Mouse (Mus musculus) gonadal fat pad, adult 2 months (tissue): ENCODE data around the gene Twnk. TPM values are rescaled to one million over a fixed set of nuclear protein-coding genes. Genes with fewer than 3 reads are reported as not detected.

Experiments
- DNase-seq: peaks from one replicate; pipeline ENCODE4 v3.0.0-alpha.2; 2012; ENCODE audit warnings: low read depth
- polyA plus RNA-seq: library from polyadenylated mRNA; depleted of rRNA; stranded (reverse); fragments of >200 nt; gene quantifications from 2 replicates; pipeline ENCODE4 v1.2.3, GENCODE M21; 2012

Gene Twnk
- polyA plus RNA-seq, 1 experiment: 13.4 TPM

- no peak for DNase-seq
Observed at GRCm38 (mm10) chr19:45002301-45002700, 3.2 kb upstream of the Twnk start.

DNA sequence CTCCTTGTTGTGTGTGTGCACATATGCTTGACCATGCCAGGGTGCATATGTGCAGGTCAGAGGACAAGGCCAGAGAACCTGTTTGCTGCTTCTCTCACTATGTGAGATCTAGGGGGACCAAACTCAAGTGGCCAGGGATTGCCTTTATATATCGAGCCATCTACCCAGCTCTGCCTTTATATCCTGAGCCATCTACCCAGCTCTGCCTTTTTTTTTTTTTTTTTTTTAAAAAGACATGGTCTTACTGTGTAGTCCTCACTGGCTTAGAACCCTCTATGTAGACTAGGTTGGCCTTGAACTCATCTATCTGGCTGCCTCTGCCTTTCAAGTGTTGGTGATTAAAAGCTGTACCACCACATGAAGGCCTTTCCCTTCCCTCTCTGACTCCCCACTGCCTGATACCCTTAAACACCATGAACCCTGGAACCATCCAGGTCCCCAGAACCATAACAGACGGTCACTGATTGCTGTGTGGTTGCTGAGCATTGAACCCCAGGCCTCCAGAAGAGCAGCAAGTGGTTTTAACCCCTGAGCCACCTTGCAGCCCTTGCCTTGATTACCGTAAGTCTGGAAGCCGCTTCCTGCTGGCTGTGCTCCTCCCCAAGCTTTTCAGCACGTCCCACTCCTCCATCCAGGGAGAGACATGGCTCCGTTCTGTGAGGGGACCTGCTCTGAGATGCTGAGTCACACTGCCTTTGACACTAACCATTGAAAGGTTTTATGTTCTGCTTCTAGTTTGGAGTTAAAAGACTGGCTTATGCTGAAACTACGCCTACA is 1.5 kb upstream of the Twnk start:
- DNase-seq: no peak

DNA sequence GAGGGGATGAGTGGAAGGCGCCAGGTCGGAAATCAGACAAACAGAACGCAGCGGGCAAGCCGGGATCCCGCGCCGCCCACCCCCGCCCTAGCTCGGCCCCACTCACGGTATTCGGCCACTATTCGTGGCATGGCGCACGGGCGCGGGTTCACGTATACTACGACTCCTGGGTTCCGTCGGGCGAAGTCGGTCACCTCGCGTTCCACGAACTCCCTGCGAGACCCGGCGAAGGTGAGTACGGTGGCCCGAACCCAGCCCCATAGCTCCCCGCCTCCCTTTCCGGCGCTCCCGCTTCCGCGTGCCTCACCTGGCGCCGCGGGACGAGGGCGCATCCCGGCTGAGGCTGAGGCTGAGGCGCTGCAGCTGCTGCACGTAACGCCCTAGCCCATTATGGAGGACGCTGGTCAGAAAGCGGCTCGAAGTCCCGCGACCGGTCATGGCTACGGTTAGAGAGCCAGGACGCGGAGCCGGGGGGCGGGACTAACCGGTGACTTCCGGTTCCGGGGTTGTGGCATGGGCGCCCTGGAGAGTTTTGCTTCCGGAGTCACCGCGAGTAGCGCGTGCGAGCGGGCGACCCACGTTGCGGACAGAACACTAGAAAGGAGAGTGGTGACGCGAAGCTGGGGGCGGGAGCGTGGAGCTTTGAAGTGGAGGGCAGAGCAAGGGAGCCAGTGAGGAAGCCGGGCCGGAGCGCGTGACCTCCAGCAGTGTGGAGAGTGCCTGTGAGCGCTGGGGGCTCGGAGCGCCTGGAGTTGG is 672 bp downstream of the Twnk start, which contains the start of gene Mrpl43:
Gene Mrpl43 (minus strand): TSS at position 486 of the 756 bp plus-strand sequence.
- no peak for DNase-seq

DNA sequence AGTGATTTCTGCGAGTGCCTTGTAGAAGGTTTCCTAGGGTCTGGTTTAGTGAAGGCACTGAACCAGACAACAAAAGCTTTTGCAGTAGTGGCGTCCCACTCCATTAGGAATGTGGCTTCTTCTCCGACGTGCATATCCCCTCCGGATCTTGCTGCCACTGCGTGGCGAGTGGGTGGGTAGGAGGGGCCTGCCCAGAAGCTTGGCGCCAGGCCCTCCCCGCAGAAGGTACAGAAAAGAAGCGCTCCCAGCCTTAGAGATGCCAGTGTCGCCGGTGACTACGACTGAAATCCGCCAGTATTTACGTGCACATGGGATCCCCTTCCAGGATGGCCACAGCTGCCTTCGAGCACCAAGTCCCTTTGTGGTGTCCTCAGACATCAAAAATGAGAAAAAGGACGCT is 1.6 kb downstream of the Twnk start:
- DNase-seq: no peak

GRCm38 (mm10) chr19:45007425-45008191 is 2.1 kb downstream of the Twnk start:
- DNase-seq: no peak

DNA sequence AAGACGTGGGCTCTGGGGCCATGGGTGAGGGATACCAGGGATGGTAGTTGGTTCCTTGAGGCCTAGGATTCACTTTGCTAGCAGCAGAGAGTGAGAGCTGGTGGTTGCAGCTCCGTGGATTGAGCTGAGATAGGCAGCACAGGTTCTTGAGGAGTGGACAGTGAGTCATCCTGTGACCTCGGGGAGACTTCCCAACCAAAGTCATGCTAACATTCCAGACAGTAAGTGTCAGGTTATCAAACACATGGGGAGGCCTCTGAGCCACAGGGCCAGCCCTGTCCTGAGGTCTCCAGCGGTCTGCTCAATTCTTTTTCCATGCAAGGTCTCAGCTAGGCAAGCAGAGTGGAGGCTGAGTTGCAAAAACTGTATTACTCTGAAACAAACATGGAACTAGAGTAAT is 5.2 kb downstream of the Twnk start:
- no peak for DNase-seq

DNA sequence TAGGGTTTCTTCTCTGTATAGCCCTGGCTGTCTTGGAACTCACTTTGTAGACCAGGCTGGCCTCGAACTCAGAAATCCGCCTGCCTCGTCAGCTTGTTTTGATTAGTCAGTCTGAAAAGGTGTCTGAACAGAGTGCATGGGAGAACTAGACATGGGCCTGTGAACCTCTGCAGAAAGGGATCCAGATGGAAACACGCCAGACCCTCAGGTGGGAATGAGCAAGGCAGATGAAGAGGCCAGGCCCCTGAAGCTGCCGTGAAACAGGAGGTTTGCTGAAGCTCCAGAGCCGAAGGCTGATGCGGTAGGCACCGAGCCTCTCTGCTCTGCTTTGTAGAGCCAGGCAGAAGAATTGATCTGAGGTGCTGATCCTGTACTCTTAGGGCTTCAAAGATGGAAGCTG is 6.8 kb downstream of the Twnk start:
- no peak for DNase-seq

GRCm38 (mm10) chr19:45012636-45013035 is 7.2 kb downstream of the Twnk start:
- no peak for DNase-seq

DNA sequence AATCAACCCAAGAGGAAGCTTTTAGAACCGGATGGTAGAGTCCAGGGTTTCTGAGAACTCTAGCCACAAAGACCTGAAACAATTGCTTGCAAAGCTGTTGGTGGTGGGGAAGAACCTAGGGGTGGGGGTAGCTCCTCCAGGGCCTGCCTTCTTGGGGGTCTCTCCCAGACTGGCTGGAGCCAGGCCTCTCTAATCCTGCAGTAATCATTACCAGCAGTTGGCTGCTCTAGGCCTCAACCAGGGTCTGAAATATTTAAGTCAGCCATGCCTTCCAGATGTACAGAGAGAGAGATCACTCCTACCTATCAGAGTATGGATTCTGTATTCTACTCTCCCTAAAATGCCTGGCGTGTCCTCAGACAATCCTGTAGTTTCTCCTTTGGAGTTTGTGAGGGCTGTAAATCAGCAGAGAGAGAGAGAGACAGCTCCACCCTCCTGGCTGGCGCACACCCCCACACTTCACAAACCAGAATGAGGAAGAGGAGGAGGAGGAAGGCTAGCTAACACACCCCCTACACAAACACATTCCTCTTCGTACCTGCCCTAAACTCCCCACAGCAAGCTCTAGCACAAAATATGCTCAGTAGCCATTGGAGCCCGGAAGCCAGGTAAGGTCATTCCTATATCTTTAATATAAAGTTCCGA is 8.2 kb downstream of the Twnk start:
- DNase-seq: no peak

DNA sequence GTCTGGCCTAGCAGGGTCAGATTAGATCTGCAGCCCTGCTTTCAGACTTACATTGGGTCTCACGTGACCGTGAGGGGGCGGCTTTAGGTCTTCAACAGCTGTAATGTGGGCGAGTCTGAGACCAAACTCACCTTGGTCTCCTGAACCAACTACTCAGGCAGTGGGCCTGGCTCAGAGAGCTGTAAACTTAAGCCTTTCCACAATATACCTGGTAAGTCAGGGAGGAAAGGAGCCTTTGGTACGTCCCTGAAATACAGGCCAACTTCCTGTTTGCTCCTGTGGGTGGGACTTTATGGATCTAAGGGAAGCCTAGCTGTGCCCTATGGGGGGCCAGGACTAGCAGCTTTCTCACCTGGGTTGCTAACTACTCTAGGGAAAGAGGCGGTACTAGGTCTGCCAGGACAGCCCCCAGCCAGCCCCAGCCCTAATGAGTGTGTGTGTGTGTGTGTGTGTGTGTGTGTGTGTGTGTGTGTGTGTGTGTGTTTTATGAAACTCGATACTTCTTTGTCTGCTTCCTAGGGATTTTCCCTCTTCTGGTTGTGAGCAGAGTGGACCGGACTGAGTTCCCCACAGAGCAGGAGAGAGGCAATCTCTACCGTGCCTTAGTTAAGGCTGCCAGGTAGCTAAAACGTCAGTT is 9.0 kb downstream of the Twnk start, which contains the start of gene Lzts2:
Gene Lzts2 (plus strand): TSS at position 80 of the 637 bp plus-strand sequence.
- DNase-seq: no peak

DNA sequence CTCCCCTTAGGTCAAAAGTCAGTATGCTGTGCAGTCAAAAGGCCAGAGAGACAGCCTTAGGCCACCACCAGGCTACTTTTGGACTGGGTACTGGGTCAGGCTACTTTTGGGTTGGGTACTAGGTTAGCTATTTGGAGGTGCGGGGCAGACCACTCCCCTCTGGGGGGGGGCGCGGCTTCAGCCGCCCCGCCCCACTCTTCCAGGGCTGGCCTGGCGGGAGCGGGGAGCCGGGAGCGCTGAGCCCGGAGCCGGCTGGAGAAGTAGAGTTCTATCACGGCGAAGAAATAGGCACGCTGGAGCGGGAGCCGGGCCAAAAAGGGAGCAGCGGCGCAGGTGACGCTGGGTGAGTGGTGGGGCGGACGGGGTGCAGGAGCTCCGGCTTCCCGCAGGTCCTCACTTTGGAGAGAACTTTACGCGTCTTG is 9.5 kb downstream of the Twnk start:
- DNase-seq: no peak

GRCm38 (mm10) chr19:45015518-45016281 is 10.2 kb downstream of the Twnk start:
- no peak for DNase-seq

DNA sequence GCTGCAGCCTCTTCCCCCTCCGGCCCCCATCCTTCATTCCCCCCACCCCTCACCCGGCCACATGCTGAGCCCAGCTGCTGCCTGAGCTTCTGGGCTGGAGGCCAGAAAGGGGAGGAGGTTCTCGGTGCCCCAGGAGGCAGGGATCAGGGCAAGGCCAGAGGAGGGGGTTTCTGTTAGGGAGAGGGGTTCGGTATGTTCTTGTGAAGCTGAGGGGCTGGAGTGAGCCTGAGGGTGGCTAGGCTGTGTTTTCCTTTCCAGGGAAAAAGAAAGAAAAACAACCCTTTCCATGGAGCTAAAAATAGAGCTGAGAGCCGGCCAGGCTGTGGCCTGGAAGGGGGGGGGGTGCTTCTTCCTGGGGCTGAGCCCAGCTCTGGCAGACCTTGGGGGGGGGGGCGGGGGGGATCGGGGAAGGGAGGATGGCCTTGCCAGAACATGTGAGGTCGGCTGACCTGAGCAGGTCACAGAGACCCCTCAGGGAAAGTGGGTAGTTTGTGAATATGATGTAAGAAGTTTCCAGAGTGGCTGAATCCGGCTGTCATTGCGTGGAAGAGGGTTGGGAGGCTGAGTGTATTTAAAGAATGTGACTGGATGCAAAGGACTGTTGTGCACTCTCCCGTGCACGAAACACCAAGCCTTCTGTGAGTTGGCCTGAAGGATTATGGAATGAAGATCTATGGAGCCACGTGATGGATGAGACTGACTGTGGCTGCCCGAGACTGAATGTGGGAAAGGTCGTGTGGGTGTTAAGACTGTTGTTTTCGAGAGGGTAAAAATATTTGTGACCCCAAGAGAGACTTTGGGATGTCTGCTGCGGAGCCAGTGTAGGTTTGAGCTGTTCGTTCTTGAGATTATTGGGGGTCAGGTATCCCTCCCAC is 11.1 kb downstream of the Twnk start:
- no peak for DNase-seq

GRCm38 (mm10) chr19:45017216-45017771 is 11.8 kb downstream of the Twnk start:
- no peak for DNase-seq

- DNase-seq: no peak
Observed at GRCm38 (mm10) chr19:45017909-45018308, 12.4 kb downstream of the Twnk start.

GRCm38 (mm10) chr19:45018351-45018831 is 12.9 kb downstream of the Twnk start:
- no peak for DNase-seq

DNA sequence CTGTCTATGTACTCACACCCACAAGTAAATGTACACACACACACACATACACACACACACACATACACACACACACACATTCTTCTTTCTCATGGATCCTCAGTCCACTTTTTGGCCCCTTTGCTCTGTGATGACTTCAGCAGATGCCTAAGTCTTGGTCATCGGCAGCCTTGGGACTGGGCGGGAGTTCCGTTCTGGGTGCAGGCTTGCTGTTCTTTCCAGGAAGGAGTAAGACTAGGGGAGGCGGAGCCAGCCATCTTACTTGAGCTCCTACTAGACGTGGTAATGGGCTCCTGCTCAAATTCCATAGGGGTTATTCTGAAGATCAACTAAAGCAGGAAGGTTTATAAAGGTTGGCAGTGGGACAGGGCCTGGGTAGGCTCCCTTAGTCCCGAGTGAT is 14.9 kb downstream of the Twnk start:
- no peak for DNase-seq

- no peak for DNase-seq
Observed at GRCm38 (mm10) chr19:45021362-45021761, 15.9 kb downstream of the Twnk start.

- DNase-seq: no peak
Observed at GRCm38 (mm10) chr19:45023993-45024392, 18.5 kb downstream of the Twnk start.
